Mouse (Mus musculus): ENCODE measurements around the gene Slc9a1.

Slc9a1 gene

DNA sequence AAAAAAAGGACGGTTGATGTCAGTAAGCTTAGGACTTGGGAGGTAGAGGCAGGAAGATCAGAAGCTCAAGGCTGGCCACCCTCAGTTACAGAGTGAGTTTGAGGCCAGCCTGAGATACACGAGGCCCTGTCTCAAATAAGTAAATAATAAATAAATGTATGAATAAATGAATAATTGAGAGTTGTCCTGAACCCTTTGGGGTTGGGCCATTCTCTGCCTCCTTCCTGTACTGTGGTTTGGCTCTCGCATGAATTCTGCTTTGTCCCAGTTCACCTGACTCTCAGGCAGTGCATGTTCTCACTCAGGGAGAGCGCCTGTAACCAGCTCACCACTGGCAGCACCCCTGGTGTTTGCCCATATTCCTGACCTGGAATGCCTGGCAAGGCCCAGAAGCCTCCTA, 4.5 kb downstream of the Slc9a1 start:
- DNase-seq (ENCODE audit: low spot score) = no peak

DNA sequence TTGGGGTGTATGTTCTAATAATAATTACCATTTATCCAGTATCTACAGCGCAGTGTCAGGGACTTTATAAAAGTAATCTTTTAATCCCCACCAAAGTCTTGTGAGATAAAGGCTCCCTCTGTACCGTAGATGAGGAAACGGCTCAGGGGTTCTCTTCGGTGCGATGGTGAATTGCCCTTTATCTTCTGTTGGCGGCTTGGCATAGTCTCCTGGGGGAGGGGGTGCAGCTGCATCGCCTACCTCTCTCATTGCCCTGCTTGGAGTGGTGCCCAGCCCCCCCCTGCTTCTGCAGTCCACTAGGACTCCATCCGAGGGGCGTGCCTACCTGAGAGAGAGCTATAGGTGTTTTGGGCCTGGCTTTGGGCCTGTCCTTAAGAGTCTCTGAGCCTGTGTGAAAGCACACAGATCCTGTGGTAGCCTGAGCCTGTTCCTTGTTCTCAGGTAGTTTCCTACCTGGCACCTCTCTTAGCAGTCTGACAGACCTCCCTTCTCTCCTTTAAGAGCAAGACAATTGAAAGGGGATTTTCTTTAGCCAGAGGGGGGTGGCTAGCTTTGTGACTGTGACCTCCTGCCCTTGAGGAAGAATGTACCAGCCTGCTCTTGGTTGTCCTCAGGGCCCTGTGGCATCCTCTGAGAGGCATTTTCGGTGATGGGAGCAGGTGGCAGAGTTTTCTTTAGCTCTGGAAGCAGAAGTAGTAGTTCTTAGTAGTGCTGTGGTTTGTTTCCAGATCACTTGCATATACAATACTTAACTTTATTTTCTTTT, 6.5 kb downstream of the Slc9a1 start:
- no peak for DNase-seq (ENCODE audit: low spot score)

DNA sequence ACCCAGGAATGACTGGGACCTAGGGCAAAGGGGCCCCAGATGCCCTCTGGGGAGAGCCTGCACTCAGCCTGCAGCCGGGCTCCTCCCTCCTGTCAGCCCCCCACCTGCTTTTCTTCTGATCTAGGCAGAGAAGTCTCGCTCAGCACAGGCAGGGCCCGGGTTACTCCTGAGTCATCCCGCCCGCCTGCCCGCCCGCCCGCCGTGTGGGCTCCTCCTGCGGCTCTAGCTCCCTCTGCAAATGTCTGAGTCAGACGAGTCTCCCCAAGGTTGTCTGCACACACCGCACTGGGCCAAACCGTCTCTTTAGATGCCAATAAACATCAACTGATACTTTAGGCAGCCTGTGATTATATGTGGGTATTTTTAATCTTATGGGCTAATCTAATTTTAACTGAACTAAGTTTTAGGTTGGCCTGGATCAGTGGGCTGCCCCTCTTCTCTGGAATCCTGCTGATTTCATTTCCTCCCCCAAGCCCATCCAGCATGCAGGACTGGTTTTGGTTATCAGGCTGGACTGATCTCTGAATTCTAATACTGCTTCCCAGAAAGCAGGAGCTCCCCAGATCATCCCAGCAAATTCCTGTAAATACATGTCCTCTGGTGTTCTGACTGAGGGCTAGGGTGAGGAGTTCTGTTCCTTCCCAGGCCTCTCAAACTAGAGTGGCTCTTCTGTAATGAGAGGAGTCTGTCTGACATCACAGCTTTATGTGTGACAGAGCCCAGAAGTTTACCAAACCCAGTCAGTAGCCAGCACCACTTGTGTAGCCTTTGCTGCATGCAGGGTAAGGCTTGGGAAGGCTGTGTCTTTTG, 8.9 kb downstream of the Slc9a1 start:
- no peak for DNase-seq (ENCODE audit: low spot score)

GRCm38 (mm10) chr4:133379046-133379347, 9.5 kb downstream of the Slc9a1 start:
- DNase-seq (ENCODE audit: low spot score) = no peak

DNA sequence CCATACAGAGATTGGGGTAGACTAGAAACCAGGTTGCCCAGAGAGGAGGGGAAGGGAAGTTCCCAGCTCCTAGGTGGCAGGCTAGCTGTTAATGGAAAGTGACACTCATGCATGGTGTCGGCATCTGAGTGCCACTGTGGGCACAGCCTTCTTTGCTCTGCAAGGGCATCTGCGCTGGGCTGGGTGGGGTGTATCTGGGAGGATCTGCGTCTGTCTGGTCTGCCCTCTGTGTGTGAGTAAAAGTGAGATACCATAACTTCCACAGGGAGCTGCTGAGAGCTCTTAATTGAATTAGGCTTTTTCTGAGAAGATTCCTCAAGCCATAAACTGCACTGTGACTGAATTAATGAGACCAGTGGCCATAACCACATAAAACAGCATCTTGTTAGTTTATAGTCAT, 10.4 kb downstream of the Slc9a1 start:
- DNase-seq (ENCODE audit: low spot score) = no peak

GRCm38 (mm10) chr4:133380532-133380931, 11.0 kb downstream of the Slc9a1 start:
- DNase-seq (ENCODE audit: low spot score) = no peak

- DNase-seq (ENCODE audit: low spot score) = no peak
Measured at GRCm38 (mm10) chr4:133381141-133381540, 11.6 kb downstream of the Slc9a1 start.

DNA sequence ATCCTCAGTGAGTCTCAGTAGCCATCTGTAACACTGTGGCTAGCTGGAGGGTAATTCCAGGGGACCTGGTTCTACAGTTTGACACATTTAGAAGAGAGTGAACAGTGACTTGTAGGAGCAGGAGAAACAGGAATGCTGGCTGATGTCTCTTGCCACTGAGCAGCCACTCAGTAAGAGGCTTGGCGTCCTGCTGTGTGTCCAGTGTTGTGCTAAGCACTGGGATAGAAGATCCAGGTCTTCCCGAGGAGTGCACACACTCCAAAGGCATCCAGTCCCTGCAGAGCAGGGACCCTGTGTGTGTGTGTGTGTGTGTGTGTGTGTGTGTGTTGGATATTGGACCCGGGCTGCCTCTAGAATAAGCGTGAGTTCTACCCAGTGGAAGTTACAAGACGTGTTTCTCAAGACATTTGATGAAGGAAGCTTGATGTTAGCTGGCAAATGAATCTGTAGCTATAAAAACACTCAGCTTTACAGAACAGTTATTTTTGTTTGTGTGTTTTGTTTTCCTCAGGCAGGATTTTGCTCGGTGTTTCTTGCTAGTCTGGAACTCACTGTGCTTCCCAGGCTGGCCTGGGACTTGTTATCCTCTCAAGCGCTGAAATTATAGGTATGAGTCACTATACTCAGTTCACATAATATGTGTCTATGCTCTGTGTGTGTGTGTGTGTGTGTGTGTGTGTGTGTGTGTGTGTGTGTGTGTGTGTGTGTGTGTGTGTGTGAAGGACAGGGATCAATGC, 16.7 kb downstream of the Slc9a1 start:
- DNase-seq (ENCODE audit: low spot score) = no peak

GRCm38 (mm10) chr4:133387053-133387452, 17.5 kb downstream of the Slc9a1 start:
- DNase-seq (ENCODE audit: low spot score) = no peak

- DNase-seq (ENCODE audit: low spot score) = no peak
Measured at GRCm38 (mm10) chr4:133388781-133389552, 19.5 kb downstream of the Slc9a1 start.

- no peak for DNase-seq (ENCODE audit: low spot score)
Measured at GRCm38 (mm10) chr4:133390042-133390441, 20.5 kb downstream of the Slc9a1 start.

- DNase-seq (ENCODE audit: low spot score) = no peak
Measured at GRCm38 (mm10) chr4:133390585-133390984, 21.1 kb downstream of the Slc9a1 start.

DNA sequence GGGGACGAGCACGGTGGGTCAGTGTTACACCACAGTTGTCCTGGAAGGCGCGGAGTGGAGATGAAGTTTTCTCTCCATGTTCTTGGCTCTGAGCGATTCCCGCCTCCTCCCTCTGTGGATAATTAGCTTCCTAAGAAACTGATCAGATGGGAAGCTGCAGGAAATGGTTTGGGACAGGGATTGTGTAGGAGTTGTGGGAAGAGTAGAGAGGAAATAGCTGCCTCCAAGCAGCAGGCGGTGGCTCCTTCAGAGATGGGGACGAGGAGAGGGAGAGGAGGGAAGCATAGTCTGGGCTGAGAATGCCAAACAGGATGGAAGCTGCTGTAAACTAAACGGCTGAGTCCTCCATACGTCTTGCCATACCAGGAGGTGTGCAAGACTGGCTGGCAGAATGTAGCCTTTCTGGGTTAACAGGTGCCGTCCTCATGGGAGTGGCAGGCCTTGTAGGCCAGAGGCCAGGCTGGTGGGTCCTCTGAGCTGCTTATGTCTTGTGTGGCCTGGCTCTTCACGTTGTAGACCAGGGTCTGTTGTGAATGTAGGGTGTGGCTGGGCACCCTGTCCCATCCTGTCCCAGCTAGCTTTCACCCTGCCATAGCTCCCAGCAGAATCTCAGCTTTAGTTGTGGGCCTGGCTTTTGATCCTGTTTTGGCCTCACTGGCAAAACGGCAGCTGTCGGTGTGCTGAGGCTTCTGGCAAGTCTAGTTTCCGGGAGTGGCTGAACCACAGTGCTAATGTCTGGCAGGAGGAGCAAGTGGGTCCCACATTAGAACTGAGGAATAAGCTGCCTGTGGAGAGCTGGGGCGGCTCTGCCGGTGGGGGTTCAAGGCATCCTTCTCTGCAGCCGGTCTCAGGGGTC, 21.9 kb downstream of the Slc9a1 start:
- DNase-seq (ENCODE audit: low spot score) = no peak

DNA sequence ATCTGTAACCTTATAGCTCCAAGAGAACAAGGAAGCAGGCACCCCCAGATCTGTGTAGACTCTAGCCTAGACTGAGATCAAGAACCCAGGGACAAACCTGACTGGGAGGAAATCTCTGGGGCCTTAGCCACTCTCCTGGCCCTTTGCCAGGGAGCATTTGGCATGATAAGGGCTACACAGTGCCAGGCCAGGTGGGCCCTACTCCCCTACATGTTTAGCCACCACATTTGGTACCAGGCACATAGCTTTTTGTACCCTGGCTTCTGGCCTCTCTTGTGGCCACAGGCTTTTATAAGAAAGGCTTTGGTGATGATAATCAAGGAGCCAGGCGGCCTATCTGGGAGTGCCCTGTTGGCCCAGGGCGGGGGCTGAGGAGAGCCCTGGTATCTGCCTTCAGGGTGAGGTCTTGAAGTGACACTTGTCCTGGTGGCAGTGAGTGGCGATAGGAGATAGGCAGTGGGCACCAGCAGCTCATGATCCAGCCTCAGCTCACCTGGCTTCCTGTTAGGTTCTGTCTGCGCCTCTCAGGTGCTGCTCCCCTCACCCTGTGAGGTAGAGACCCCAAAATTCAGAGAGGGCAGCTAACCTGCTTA, 25.6 kb downstream of the Slc9a1 start:
- DNase-seq (ENCODE audit: low spot score) = no peak

DNA sequence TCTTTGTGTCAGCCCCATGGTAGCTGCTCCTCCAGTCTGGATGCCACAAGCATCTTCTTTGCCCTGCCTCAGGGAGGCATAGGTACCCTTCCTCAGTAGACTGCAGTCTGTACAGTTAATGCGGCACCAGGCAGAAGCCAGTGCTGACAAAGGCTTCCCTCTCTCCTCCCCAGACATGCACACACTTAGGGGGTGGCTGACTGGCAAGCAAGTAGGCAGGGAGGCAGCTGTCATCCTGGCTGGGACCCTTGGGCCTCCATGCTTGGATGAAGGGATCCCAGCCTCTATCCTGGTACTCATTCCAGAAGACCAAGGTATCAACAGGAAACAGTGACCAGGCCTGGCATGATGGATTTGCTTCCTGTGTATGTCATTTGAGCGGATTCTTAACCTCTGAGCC, 26.6 kb downstream of the Slc9a1 start:
- no peak for DNase-seq (ENCODE audit: low spot score)

- no peak for DNase-seq (ENCODE audit: low spot score)
Measured at GRCm38 (mm10) chr4:133397299-133397698, 27.8 kb downstream of the Slc9a1 start.

GRCm38 (mm10) chr4:133397961-133398360, 28.5 kb downstream of the Slc9a1 start:
- DNase-seq (ENCODE audit: low spot score) = no peak

DNA sequence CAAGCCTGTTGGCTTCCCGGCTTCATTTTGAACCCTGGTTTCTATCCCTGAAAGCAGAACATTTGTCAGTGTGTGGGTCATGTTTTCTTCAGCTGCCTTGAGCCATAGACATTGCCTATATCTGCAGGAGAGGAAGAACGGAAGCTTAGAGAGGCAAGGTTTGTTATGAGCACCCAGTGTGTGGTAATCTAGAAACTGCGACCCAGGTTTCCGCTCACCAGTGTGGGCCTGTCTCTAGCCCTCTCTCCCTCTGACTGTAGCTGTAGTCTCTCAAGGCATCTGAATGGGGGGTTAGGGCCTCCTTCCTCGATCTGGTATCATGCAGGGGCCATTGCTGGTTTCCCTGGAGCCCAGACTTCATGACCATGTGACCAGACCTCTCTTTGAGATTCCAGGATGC, 29.1 kb downstream of the Slc9a1 start:
- DNase-seq (ENCODE audit: low spot score) = no peak

DNA sequence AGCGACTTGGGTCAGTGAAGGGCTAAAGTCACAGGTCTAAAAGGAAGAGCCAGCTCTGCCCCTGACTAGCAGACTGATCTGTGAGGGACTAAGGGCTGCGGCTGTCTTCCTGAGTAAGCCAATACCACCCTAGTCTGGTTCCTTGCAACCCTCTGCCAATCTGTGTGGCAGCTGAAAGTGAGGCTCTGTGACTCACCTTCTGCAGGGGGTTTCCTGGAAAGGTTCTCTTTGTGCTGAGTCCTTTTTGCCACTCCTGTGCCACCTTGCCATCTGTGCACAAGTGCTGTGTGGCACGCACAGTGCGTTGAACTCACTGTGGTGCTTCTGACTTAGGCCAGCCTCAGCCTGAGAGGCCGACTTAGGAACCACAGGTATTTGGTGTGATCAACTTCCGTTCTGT, 30.0 kb downstream of the Slc9a1 start:
- no peak for DNase-seq (ENCODE audit: low spot score)

DNA sequence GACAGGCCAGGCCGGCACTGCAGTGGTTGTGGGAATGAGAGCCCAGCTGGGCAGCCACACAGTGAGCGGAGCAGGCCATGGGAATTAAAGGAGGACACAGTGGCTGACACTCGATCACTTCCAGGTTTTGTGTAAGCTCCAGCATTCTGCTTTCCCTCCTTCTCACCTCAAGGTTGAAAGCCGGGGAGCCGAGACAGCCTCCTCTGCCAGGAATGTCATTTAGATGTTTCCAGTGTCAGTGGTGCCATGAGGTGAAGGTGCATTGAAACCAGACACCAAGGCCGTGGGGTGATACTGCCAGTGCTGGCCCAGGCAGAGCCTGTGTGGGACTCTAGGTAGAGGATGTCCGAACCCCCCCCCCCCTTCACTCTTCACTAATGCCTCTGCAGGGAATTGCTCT, 30.6 kb downstream of the Slc9a1 start:
- DNase-seq (ENCODE audit: low spot score) = no peak

- no peak for DNase-seq (ENCODE audit: low spot score)
Measured at GRCm38 (mm10) chr4:133402011-133402410, 32.5 kb downstream of the Slc9a1 start.

Data from ovary, postnatal 10 days (tissue).